Mouse (Mus musculus) inflammation-experienced regulatory T-cells, adult 16 weeks (primary cell): Measurements from ENCODE around the gene Zfp568. TPM values are rescaled to one million over a fixed set of nuclear protein-coding genes. Genes with fewer than 3 reads are reported as not detected.

Experiments
- polyA plus RNA-seq: library from polyadenylated mRNA; unstranded; fragments of 100-300 nt; shearing (Covaris generic); gene quantifications from one replicate; pipeline ENCODE4 v1.2.1, GENCODE M21; 2017

The Zfp568 gene
- polyA plus RNA-seq = 6.7 TPM

DNA sequence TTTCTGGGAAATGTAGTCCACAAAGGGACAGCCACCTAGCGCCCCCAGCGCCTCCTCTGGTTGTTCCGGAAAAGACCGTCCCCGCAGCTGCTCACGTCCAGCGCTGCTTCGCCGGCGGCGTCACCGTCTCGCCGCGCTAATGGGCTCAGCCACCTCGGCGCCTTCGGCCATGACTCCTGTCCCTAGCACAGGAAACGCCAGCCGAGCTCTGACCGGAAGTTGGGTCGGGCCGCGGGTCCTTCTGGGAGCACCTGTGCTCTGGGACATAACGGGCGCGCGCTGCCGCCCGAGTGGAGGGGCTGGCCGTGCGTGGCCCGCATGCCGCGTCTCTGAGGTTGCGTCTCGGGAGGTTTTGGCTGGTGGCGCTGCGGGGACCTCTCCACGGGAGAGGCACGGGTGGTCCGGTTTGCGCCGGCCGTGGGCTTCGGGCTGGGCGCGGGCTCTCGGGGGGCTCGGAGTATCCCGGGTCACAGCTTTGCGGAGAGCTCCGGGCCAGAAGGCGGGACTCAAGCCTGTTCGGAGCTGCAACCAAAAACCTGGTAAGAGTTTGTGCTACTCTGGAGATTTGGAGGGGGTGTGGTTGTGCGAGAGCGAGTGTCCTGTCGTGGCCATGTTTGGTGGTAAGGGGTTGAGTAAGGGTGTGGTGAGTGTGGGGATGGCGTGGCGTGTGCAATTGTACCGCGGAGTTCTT lies at the start of gene Zfp568:
TSS of gene Zfp568 (plus strand) at position 266 of the 691 bp plus-strand sequence.

DNA sequence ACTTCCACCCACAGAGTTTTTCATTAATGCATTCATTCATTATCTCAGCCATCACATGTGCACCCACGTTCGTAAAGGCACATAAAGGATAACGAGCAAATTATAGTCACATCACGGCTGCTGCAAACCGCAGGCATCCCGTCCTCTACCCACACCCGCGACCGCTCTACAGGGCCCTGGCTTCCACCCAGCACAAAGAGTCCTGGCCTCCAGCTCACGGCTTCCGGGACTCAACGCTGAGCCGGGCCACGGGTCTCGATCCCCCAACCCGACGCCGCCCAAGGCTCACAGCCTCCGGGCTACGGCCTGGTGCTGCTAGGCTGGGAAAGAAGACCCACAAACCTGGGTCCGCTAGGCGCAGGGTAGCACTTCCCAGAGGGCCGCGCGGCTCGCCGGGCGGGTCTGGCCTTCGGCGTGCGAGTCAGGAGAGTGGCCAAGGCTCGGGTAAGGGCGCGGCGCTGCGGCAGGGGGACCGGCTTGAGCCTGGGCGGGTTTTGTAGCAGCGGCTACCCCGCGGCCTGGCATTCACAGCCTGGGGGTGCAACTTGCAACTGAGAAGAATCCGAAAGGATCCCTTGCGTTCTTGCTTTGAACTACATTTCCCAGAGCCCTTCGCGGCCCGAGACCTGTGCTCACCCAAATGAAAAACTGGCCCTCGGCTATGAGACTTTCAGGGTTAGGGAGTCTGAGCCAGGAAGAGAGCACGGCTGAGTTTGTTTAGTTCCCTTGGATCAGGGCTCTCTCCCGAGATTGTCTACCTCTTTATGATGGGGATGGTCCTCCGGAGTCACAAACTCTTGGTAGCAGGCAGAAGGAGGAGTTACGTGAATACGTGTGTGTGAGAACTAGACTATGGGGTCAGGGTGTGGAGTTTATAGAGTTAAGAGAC lies 30.0 kb upstream of the Zfp568 start, which contains the start of gene Zfp74:
TSS of gene Zfp74 (minus strand) at position 577 of the 889 bp plus-strand sequence.

DNA sequence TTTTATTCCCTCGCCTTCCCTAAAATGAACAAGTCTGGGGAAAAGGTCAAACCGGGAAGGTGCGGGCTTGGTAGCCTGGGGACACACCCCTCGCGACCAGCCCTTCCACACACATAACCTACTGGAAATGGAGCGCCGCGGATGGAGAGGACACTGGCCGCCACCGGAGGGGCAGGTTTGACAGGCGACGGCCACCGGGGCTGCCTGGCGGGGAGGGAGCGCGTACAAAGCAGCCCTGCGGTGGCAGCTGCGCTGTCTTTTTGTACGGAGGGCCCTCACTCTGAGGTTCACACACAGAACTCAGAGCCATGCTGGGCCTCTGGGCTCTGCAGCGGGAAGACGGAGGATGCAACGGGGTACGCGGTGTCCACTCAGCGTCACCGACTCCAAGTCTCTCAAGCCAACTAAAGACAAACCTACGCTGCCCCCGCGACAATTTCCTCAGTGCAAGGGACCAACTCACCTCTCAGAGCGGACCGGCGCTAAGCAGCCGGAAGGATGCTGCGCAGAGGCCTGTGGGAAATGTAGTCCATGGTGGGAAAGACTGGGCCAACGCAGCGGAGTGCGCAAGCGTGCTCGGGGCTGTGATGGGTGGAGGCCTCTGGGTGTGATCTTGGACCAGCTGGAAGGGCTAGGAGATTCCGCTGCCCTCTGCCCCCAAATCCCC lies 67.3 kb downstream of the Zfp568 start, which contains the start of gene Zfp14:
TSS of gene Zfp14 (minus strand) at position 499 of the 667 bp plus-strand sequence.

DNA sequence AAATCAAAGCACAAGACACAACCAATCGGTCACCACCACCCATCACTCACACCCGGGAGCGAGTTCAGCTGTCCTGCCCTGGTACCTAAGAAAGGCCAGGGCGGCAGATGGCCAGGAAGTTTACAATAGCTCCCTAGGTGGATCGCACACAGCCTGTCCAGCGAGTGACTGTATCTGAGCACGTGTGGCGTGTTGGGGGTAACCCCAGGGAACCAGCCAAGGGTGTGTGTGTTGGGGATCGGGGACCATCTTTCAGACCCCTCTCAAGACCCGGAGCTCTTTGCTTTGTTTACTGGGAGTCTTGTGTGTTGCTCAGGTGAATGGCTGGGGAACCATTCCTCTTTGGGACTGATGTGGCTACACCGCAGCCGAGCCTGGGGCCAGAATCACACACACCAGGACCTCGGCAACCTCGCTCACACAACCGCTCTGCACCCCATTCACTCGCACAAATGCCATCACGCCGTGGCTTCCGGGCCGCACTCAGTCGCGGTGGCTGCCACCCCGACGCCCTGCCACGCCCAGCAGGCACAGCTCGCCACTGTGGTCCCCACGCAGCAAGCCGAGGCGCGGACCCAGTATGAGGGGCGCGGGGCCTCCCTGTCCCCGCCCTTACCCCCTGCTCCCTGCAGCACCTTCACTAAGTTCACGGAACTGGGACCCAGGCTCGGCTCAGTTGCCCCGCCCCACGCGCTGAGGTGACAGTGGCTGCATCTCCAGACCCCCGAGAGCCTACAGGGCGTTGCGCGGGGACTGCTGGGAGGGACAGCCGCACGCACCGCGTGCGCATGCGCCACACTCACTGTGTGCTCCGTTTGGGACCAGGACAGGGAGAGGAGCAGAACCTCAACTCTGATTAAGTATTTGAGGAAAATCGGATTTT lies 88.6 kb downstream of the Zfp568 start, which contains the start of gene Zfp82:
TSS of gene Zfp82 (minus strand) at position 755 of the 883 bp plus-strand sequence.

Other genes starting within 250 kb of the Zfp568 start
- 25.5 TPM for gene Zfp84, start 215.4 kb upstream of the Zfp568 start, polyA plus RNA-seq
- 0.20 TPM for gene Zfp30, start 200.0 kb upstream of the Zfp568 start, polyA plus RNA-seq
- gene Zfp790, start 167.8 kb upstream of the Zfp568 start, polyA plus RNA-seq = 31.0 TPM
- gene Zfp940, start 130.3 kb upstream of the Zfp568 start, polyA plus RNA-seq = 7.7 TPM
- 11.8 TPM for gene Zfp420, start 124.0 kb upstream of the Zfp568 start, polyA plus RNA-seq
- gene Zfp27, start 77.4 kb upstream of the Zfp568 start, polyA plus RNA-seq = 7.9 TPM
- gene Zfp383, start 75.7 kb upstream of the Zfp568 start, polyA plus RNA-seq = 0.91 TPM
- 11.4 TPM for gene Zfp74, start 29.9 kb upstream of the Zfp568 start, polyA plus RNA-seq
- gene Zfp14, start 67.4 kb downstream of the Zfp568 start, polyA plus RNA-seq = 8.0 TPM
- 16.4 TPM for gene Zfp82, start 88.9 kb downstream of the Zfp568 start, polyA plus RNA-seq
- gene Gm26920, start 106.5 kb downstream of the Zfp568 start, polyA plus RNA-seq = 1.2 TPM
- 11.9 TPM for gene Zfp566, start 106.6 kb downstream of the Zfp568 start, polyA plus RNA-seq
- 111 TPM for gene Zfp260, start 110.8 kb downstream of the Zfp568 start, polyA plus RNA-seq
- gene Zfp382, start 138.0 kb downstream of the Zfp568 start, polyA plus RNA-seq = 22.3 TPM
- 35.9 TPM for gene Zfp146, start 185.8 kb downstream of the Zfp568 start, polyA plus RNA-seq
- gene Cox7a1, start 200.2 kb downstream of the Zfp568 start, polyA plus RNA-seq = 1.4 TPM
- gene Capns1, start 214.9 kb downstream of the Zfp568 start, polyA plus RNA-seq = 70.0 TPM
- 55.8 TPM for gene Polr2i, start 248.0 kb downstream of the Zfp568 start, polyA plus RNA-seq
- 123 TPM for gene Tbcb, start 248.3 kb downstream of the Zfp568 start, polyA plus RNA-seq